Mouse (Mus musculus) embryonic facial prominence, embryonic 15.5 days (tissue): ENCODE data around the gene Olfr1499. TPM values are rescaled to one million over a fixed set of nuclear protein-coding genes. Genes with fewer than 3 reads are reported as not detected.
"Not testable (repeated sequence)": the region's sequence is repeated elsewhere in the genome, so short reads cannot be mapped to it uniquely, and the experiment has no call there.

ENCODE experiments used
- ATAC-seq: fragments of 200-750 bp; cut with Nextera tagmentation; 2 replicates; pipeline ENCODE4 v1.8.0; 2017; ENCODE audit warnings: low read depth, moderate TSS enrichment; ENCODE audit not compliant: insufficient number of reproducible peaks, low FRiP score, low TSS enrichment
- H3K27ac ChIP-seq: fragments of 300-500 bp; sonication (generic); replicated peaks from 2 replicates; pipeline ENCODE4 v1.5.1; 2015; ENCODE audit warnings: mild to moderate bottlenecking, inconsistent platforms
- H3K27me3 ChIP-seq: fragments of 300-500 bp; sonication (generic); 2 replicates; pipeline ENCODE4 v1.6.1; 2015; ENCODE audit warnings: inconsistent platforms
- H3K36me3 ChIP-seq: fragments of 300-500 bp; sonication (generic); 2 replicates; pipeline ENCODE4 v1.6.1; 2015; ENCODE audit warnings: mild to moderate bottlenecking, inconsistent platforms
- H3K4me1 ChIP-seq: fragments of 300-500 bp; sonication (generic); 2 replicates; pipeline ENCODE4 v1.6.1; 2015; ENCODE audit warnings: inconsistent platforms
- H3K4me2 ChIP-seq: fragments of 300-500 bp; sonication (generic); replicated peaks from 2 replicates; pipeline ENCODE4 v1.6.1; 2015; ENCODE audit warnings: mild to moderate bottlenecking, inconsistent platforms
- H3K4me3 ChIP-seq: fragments of 300-500 bp; sonication (generic); replicated peaks from 2 replicates; pipeline ENCODE4 v1.5.1; 2015; ENCODE audit warnings: mild to moderate bottlenecking, inconsistent platforms
- H3K9ac ChIP-seq: fragments of 300-500 bp; sonication (generic); 2 replicates; pipeline ENCODE4 v1.6.1; 2015; ENCODE audit warnings: inconsistent platforms
- H3K9me3 ChIP-seq: fragments of 300-500 bp; sonication (generic); replicated peaks from 2 replicates; pipeline ENCODE4 v1.6.1; 2016; ENCODE audit warnings: inconsistent platforms
- WGBS: fragments of 180-500 bp; shearing (Covaris S2); methylation state at CpG from one replicate; pipeline ENCODE4 v1.1.7; 2015; 5-methylcytosine and 5-hydroxymethylcytosine counted together
- polyA plus RNA-seq: library from polyadenylated mRNA; unstranded; fragments of >200 nt; fragmentation: Nextera tagmentation; extraction: Ambion mirVana; gene quantifications from 2 replicates; pipeline ENCODE4 v1.2.1, GENCODE M21; 2015

Gene Olfr1499
- polyA plus RNA-seq = not detected in 2 replicates

- Histone ChIP-seq H3K4me1 (no peaks in the 10 kb centered on the region), H3K27ac (no peak within 1 kb of the TSS), H3K36me3 (no peaks in the 10 kb centered on the region), H3K4me2 (no peak within 1 kb of the TSS), H3K9me3 (no peaks in the 10 kb centered on the region), H3K27me3 (no peaks in the 10 kb centered on the region), H3K9ac (no peak within 1 kb of the TSS), H3K4me3 (no peak within 1 kb of the TSS)
- no peak for ATAC-seq
Observed at GRCm38 (mm10) chr19:13819347-13819746, at the start of gene Olfr1499. TSS of gene Olfr1499 (minus strand) at chr19:13819447.

- Histone ChIP-seq H3K36me3 (no peaks in the 10 kb centered on the region), H3K27ac (no peak within 1 kb of the TSS), H3K4me2 (no peak within 1 kb of the TSS), H3K4me3 (no peak within 1 kb of the TSS), H3K4me1 (no peaks in the 10 kb centered on the region), H3K9me3 (no peaks in the 10 kb centered on the region), H3K9ac (no peak within 1 kb of the TSS), H3K27me3 (no peaks in the 10 kb centered on the region)
- ATAC-seq = no peak
- WGBS = 89% methylated on average over 1 of the region's 1 CpGs
Observed at GRCm38 (mm10) chr19:13861495-13861894, 42.2 kb upstream of the Olfr1499 start, which contains the start of gene Olfr1502. TSS of gene Olfr1502 (plus strand) at chr19:13861795.

GRCm38 (mm10) chr19:13850592-13850991 lies 31.3 kb upstream of the Olfr1499 start, which contains the start of gene Olfr1501:
TSS of gene Olfr1501 (minus strand) at chr19:13850692.
- not testable (repeated sequence) for H3K9ac ChIP-seq, H3K4me1 ChIP-seq, H3K27me3 ChIP-seq, H3K27ac ChIP-seq, H3K4me3 ChIP-seq, H3K4me2 ChIP-seq, ATAC-seq, H3K36me3 ChIP-seq, H3K9me3 ChIP-seq

- H3K9me3 ChIP-seq = no peaks in the 10 kb centered on the region
- H3K36me3 ChIP-seq = no peaks in the 10 kb centered on the region
- no peak for ATAC-seq
- no peaks in the 10 kb centered on the region for H3K27me3 ChIP-seq
- no peaks in the 10 kb centered on the region for H3K4me1 ChIP-seq
- H3K4me2 ChIP-seq = no peak within 1 kb of the TSS
- H3K9ac ChIP-seq = no peak within 1 kb of the TSS
- H3K27ac ChIP-seq = no peak within 1 kb of the TSS
- no peak within 1 kb of the TSS for H3K4me3 ChIP-seq
Observed at GRCm38 (mm10) chr19:13830388-13830787, 11.1 kb upstream of the Olfr1499 start, which contains the start of gene Olfr1500. TSS of gene Olfr1500 (minus strand) at chr19:13830488.

- no peak overlapping the region for H3K4me2 ChIP-seq
- 52% methylated on average over 3 of the region's 3 CpGs for WGBS
- no peaks in the 10 kb centered on the region for H3K4me1 ChIP-seq
- H3K36me3 ChIP-seq = no peaks in the 10 kb centered on the region
- no peak overlapping the region for H3K9ac ChIP-seq
- no peaks in the 10 kb centered on the region for H3K9me3 ChIP-seq
- H3K4me3 ChIP-seq = no peak overlapping the region
- no peak for ATAC-seq
- H3K27me3 ChIP-seq = no peaks in the 10 kb centered on the region
- no peak overlapping the region for H3K27ac ChIP-seq
Observed at GRCm38 (mm10) chr19:13828447-13828846, 9.2 kb upstream of the Olfr1499 start.

- H3K27ac ChIP-seq = no peak overlapping the region
- no peak overlapping the region for H3K4me3 ChIP-seq
- H3K4me2 ChIP-seq = no peak overlapping the region
- H3K9me3 ChIP-seq = no peaks in the 10 kb centered on the region
- 53% methylated on average over 5 of the region's 5 CpGs for WGBS
- no peaks in the 10 kb centered on the region for H3K4me1 ChIP-seq
- H3K27me3 ChIP-seq = no peaks in the 10 kb centered on the region
- no peak overlapping the region for H3K9ac ChIP-seq
- no peak for ATAC-seq
- H3K36me3 ChIP-seq = no peaks in the 10 kb centered on the region
Observed at GRCm38 (mm10) chr19:13820847-13821246, 1.6 kb upstream of the Olfr1499 start.

- Histone ChIP-seq H3K27me3 (no peaks in the 10 kb centered on the region), H3K4me3 (no peak overlapping the region), H3K9me3 (no peaks in the 10 kb centered on the region), H3K27ac (no peak overlapping the region), H3K4me2 (no peak overlapping the region), H3K9ac (no peak overlapping the region), H3K36me3 (no peaks in the 10 kb centered on the region), H3K4me1 (no peaks in the 10 kb centered on the region)
- ATAC-seq = no peak
- 28% methylated on average over 5 of the region's 5 CpGs for WGBS
Observed at GRCm38 (mm10) chr19:13818827-13819226, 420 bp downstream of the Olfr1499 start.

- ATAC-seq = no peak
- Histone ChIP-seq H3K4me3 (no peak overlapping the region), H3K4me1 (no peaks in the 10 kb centered on the region), H3K27ac (no peak overlapping the region), H3K9ac (no peak overlapping the region), H3K27me3 (no peaks in the 10 kb centered on the region), H3K9me3 (no peaks in the 10 kb centered on the region), H3K36me3 (no peaks in the 10 kb centered on the region), H3K4me2 (no peak overlapping the region)
- WGBS = 56% methylated on average over 2 of the region's 2 CpGs
Observed at GRCm38 (mm10) chr19:13812823-13813222, 6.4 kb downstream of the Olfr1499 start.

DNA sequence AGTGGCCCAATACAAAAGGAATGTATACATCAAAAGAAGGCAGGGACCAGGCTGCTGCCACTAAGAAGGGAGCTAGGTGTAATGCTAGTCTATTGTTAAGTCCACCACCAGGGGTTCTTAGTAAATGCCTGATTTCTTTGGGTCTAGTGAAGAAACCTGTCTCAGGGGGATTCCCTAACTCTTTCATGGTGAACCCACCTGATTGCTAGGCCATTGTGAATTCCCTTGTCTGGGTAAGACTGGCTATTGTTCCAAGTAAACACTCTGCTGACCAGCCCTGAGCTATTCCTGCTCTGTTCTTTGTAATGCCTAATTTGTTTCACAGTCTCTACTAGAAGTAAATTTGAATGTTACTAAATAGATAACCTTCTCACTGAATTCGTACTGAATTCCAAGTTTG lies 13.8 kb downstream of the Olfr1499 start:
- not testable (repeated sequence) for H3K9ac ChIP-seq, H3K27me3 ChIP-seq, H3K27ac ChIP-seq, H3K4me3 ChIP-seq, H3K4me2 ChIP-seq, ATAC-seq, H3K9me3 ChIP-seq, H3K36me3 ChIP-seq, H3K4me1 ChIP-seq
- 60% methylated on average over 1 of the region's 1 CpGs for WGBS

- Histone ChIP-seq H3K27me3 (no peaks in the 10 kb centered on the region), H3K4me3 (no peak within 1 kb of the TSS), H3K9me3 (no peaks in the 10 kb centered on the region), H3K9ac (no peak within 1 kb of the TSS), H3K4me2 (no peak within 1 kb of the TSS), H3K4me1 (no peaks in the 10 kb centered on the region), H3K36me3 (no peaks in the 10 kb centered on the region), H3K27ac (no peak within 1 kb of the TSS)
- no peak for ATAC-seq
Observed at GRCm38 (mm10) chr19:13798102-13798501, 21.1 kb downstream of the Olfr1499 start, which contains the start of gene Olfr1497. TSS of gene Olfr1497 (minus strand) at chr19:13798202.

DNA sequence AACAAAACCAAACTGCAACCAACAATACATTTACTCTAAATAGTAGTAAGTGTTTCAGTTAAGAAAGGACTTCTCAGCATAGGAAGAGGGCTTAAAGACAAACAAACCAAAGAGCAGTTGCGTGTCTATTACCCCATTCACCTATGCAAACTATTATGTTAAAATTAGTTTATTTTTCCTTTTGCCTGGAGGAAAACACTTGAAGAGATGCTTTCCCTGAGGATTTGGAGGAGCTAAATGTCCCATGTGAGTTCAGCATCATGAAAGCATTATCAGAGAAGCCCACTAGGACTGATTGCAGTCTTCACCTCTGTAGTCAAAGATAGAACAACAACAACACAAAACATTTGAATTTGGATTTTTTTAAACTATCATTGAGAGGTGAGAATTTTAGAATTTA lies 41.7 kb downstream of the Olfr1499 start, which contains the start of gene Olfr1496:
TSS of gene Olfr1496 (plus strand) at position 301 of the 400 bp plus-strand sequence.
- H3K4me2 ChIP-seq = no peak within 1 kb of the TSS
- no peaks in the 10 kb centered on the region for H3K9me3 ChIP-seq
- H3K27me3 ChIP-seq = no peaks in the 10 kb centered on the region
- WGBS = 85% methylated on average over 1 of the region's 1 CpGs
- H3K4me3 ChIP-seq = no peak within 1 kb of the TSS
- no peak within 1 kb of the TSS for H3K9ac ChIP-seq
- no peaks in the 10 kb centered on the region for H3K4me1 ChIP-seq
- no peaks in the 10 kb centered on the region for H3K36me3 ChIP-seq
- H3K27ac ChIP-seq = no peak within 1 kb of the TSS
- no peak for ATAC-seq

- Histone ChIP-seq H3K27ac (no peak overlapping the region), H3K4me2 (no peak overlapping the region), H3K27me3 (no peaks in the 10 kb centered on the region), H3K9ac (no peak overlapping the region), H3K9me3 (no peaks in the 10 kb centered on the region), H3K4me1 (no peaks in the 10 kb centered on the region), H3K4me3 (no peak overlapping the region), H3K36me3 (no peaks in the 10 kb centered on the region)
- WGBS = 88% methylated on average over 9 of the region's 9 CpGs
- no peak for ATAC-seq
Observed at GRCm38 (mm10) chr19:13768565-13769276, 50.5 kb downstream of the Olfr1499 start.
